Mouse (Mus musculus): ENCODE measurements around the gene Ubash3a.

DNA sequence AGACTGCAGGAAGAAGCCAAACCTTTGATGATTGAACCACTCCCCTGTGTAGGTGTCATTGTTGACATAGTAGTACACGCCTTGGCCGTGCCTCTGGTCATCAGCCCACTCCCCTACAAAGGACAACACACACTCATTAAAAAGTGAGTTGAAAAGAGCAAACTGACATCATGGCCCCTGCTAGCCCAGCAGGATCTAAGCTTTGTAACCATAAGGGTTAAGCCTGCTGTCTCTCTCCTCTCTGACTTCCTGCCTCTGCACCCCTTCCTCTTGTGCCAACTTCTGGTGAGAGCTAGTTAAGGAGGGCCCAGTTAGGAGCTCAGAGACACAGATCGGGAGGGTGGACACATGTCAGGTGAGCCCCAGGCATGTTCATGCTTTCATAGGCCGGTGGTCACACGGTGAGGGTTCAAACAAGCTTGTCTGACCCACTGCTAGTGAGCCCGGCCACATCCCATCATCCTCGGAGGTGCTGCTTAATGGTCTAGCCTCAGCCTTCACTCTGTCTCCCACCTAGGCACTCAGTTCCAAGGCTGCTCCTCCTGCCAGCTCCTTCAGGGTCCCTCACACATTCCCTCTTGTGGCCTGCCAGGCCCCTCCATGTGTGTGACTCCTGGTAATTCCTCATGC is 58.8 kb downstream of the Ubash3a start:
- TF ChIP-seq CTCF (IDR thresholded peaks at IDR 0.05; ENCODE audit: insufficient read depth, low read depth, low read length) (no peak), POLR2A (IDR thresholded peaks at IDR 0.05; ENCODE audit: insufficient read depth, low read depth, low read length) (no peak)

All from olfactory bulb, adult 2 months (tissue).